Mouse (Mus musculus): ENCODE results near the gene Btbd18.

DNA sequence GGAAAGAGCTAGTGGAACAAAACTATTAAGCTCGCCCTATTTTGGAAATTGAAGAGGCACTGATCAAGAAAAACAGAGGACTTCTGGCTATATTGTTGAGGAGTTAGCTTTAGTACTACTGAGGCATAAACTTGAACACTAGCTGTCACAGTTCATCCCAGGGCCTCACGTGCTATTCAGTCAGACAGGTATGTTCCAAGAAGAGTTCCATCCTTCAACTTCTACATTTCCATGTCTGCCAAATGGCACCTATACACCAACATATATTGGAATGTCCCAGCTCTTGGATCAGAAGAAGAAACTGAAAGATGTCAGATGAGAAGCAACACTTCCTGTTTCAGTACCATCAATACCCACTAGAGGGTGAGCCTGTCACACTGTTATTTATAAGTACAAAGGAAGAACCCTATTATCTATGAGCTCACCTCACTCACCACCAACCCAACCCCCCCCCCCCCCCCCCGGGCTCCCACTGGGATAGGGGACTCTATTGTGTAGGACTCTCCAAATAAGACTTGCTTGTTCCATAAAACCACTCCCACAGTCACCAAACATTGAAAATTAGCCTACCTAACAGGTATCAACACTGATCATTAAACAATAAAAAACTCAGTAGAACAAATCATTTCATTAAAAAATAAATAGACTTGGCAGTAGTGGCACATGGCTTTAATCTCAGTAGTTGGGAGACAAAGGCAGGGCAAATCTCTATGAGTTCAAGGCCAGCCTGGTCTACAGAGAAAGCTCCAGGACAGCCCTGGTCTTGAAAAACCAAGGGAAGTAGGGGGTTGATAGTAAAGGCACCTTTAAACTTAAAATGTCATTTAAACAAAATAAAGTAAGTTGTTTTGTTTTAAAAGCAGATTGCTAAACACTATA, 41.0 kb upstream of the Btbd18 start:
- no peak for TF ChIP-seq POLR2A (IDR thresholded peaks at IDR 0.05; ENCODE audit: insufficient read depth, low read depth, low read length)
- TF ChIP-seq CTCF (IDR thresholded peaks at IDR 0.05) = peak; percentile 87
- TF ChIP-seq EP300 (IDR thresholded peaks at IDR 0.05; ENCODE audit: insufficient read depth, low read depth, low read length) = no peak

Measured in heart, adult 2 months (tissue).